Mouse (Mus musculus) kidney, adult 8-10 months (tissue): Measurements from ENCODE around the gene C2.
A peak's percentile ranks its signal among the peaks of the same experiment; 100 is the strongest.

Source experiments
- DNase-seq, 2 experiments: peaks; one replicate each; pipeline ENCODE4 v3.0.0; 2022

Gene C2

GRCm38 (mm10) chr17:34879336-34879879 is 18.7 kb downstream of the C2 start, which contains the start of gene Zbtb12:
Gene Zbtb12, plus strand, starts transcription at chr17:34879483.
- DNase-seq = no peak

GRCm38 (mm10) chr17:34874321-34874720 is 23.7 kb downstream of the C2 start:
- DNase-seq = no peak

- no peak for DNase-seq
These were observed 32.1 kb downstream of the C2 start for GRCm38 (mm10) chr17:34865981-34866380.

- DNase-seq = peak; percentile 84
These were observed 35.5 kb downstream of the C2 start, which contains the start of gene Cfb for GRCm38 (mm10) chr17:34862416-34863081. Gene Cfb, minus strand, starts transcription at chr17:34862518.

- peak; percentile 78 for DNase-seq
These were observed 36.2 kb downstream of the C2 start for GRCm38 (mm10) chr17:34861704-34862415.

- peak in 1 of 2 experiments; percentile 28 for DNase-seq
These were observed 37.6 kb downstream of the C2 start for GRCm38 (mm10) chr17:34860514-34860913.

- no peak for DNase-seq
These were observed 39.4 kb downstream of the C2 start for GRCm38 (mm10) chr17:34858670-34859069.

GRCm38 (mm10) chr17:34855825-34856224 is 42.2 kb downstream of the C2 start:
- peak in 1 of 2 experiments; percentile 66 for DNase-seq

- no peak for DNase-seq
These were observed 43.3 kb downstream of the C2 start for GRCm38 (mm10) chr17:34854761-34855160.

- no peak for DNase-seq
These were observed 44.6 kb downstream of the C2 start for GRCm38 (mm10) chr17:34853511-34853910.

- DNase-seq = no peak
These were observed 47.4 kb downstream of the C2 start for GRCm38 (mm10) chr17:34850517-34851125.

- DNase-seq = peak; percentile 96 to 97
These were observed 48.1 kb downstream of the C2 start, which contains the start of the genes Skiv2l and Nelfe for GRCm38 (mm10) chr17:34849722-34850516. Gene Skiv2l, minus strand, starts transcription at chr17:34850210. Gene Nelfe, plus strand, starts transcription at chr17:34850391.

GRCm38 (mm10) chr17:34847615-34848014 is 50.5 kb downstream of the C2 start:
- no peak for DNase-seq

- no peak for DNase-seq
These were observed 50.9 kb downstream of the C2 start for GRCm38 (mm10) chr17:34847192-34847591.

- DNase-seq = no peak
These were observed 53.2 kb downstream of the C2 start for GRCm38 (mm10) chr17:34844884-34845283.

GRCm38 (mm10) chr17:34840736-34841307 is 57.2 kb downstream of the C2 start:
- no peak for DNase-seq

- no peak for DNase-seq
These were observed 59.3 kb downstream of the C2 start for GRCm38 (mm10) chr17:34838785-34839184.

GRCm38 (mm10) chr17:34837464-34838324 is 60.4 kb downstream of the C2 start:
- peak in 1 of 2 experiments; percentile 45 for DNase-seq

GRCm38 (mm10) chr17:34836856-34837221 is 61.2 kb downstream of the C2 start, which contains the start of the genes Stk19 and Dxo:
Gene Stk19, minus strand, starts transcription at chr17:34836945.
Gene Dxo, plus strand, starts transcription at chr17:34837019.
- DNase-seq = peak; percentile 95

- no peak for DNase-seq
These were observed 61.8 kb downstream of the C2 start for GRCm38 (mm10) chr17:34836155-34836855.
